Mouse (Mus musculus): ENCODE measurements around the gene Xbp1. TPM values are rescaled to one million over a fixed set of nuclear protein-coding genes. Genes with fewer than 3 reads are reported as not detected.

Gene Xbp1
- 150 and 177 TPM in 2 replicates for total RNA-seq (2023)

DNA sequence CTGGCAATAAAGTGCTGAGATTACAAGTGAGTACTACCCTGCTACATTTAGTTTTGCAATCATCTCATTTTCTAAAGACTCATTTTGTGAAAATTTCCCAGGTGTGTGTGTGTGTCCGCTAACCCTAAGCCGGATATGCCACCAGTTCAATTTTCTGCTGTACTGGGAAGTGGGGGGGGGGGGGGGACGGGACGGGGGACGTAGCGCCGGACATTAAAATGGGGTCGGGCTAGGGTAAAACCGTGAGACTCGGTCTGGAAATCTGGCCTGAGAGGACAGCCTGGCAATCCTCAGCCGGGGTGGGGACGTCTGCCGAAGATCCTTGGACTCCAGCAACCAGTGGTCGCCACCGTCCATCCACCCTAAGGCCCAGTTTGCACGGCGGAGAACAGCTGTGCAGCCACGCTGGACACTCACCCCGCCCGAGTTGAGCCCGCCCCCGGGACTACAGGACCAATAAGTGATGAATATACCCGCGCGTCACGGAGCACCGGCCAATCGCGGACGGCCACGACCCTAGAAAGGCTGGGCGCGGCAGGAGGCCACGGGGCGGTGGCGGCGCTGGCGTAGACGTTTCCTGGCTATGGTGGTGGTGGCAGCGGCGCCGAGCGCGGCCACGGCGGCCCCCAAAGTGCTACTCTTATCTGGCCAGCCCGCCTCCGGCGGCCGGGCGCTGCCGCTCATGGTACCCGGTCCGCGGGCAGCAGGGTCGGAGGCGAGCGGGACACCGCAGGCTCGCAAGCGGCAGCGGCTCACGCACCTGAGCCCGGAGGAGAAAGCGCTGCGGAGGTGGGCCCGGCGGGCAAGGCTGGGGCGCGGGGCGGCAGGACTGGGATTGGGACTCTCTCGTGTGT lies at the start of gene Xbp1:
Xbp1 (plus strand) TSS at position 248 of the 854 bp plus-strand sequence.

DNA sequence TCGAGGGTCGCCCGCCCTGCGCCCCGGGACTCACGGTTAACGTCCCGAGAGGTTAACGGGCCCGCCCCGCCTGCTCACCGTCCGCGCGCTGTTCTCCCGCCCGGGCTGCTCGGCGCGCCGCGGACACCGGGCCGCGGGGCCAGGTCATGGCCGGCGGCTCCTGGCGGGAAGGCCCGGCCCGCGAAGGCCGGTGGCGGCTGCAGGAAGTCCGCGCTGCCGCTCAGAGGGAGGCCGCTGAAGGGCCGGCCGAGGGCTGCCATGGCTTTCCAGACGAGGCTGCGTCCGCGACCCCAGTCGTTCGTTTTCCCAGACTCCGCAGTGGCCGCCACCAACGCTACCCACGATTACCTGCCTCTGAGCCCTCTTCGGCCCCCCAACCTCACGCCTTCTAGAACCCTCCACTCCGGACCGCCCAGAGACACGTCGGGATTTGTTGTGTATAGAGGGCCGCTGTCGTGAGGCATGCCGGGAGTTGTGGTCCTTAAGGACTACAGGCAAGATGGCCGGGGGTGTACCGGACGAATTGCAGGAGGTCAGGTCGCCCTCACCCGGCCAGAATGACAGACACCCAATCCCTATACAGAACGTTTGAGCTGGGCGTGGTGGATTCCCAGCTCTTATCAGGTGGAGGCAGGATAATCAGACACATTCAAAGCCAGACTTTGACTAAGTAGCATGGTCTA lies 21.5 kb downstream of the Xbp1 start, which contains the start of gene Ccdc117:
Ccdc117 (minus strand) TSS at position 389 of the 683 bp plus-strand sequence.

DNA sequence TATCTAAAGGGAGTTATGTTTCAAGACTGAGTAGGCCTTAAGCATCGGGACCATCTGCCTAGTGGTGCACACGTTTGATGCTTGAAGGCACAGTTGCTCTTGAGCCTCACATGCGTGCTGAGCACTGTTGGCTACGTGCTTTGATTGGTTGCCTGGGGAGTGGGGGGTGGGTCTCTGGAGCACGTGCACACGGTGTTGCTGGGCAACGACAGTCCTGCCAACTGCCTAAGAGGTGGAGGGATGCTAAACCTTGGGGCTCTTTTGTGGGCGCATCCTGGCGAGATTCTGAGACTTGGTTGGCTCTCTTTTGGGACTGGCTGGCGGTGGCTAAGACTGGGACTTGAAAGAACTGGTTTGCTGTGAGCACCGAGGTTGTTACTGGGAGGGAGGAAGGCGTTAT lies 49.0 kb downstream of the Xbp1 start, which contains the start of gene Ankrd36:
Ankrd36 (plus strand) TSS at position 211 of the 400 bp plus-strand sequence.

Other genes with a start within 250 kb of the Xbp1 start
- gene Znrf3, start 75.8 kb upstream of the Xbp1 start, total RNA-seq (2023), result 0.48 and 0.82 TPM in 2 replicates
- 12.9 and 16.2 TPM in 2 replicates for gene Ccdc117, start 21.5 kb downstream of the Xbp1 start, total RNA-seq (2023)
- gene Ankrd36, start 49.0 kb downstream of the Xbp1 start, total RNA-seq (2023), result not detected in 2 replicates
- gene Mrps24, start 195.0 kb downstream of the Xbp1 start, total RNA-seq (2023), result 26.0 and 28.4 TPM in 2 replicates
- gene Urgcp, start 241.7 kb downstream of the Xbp1 start, total RNA-seq (2023), result 11.9 and 16.0 TPM in 2 replicates